Mouse (Mus musculus): ENCODE results near the gene Katnal1.

DNA sequence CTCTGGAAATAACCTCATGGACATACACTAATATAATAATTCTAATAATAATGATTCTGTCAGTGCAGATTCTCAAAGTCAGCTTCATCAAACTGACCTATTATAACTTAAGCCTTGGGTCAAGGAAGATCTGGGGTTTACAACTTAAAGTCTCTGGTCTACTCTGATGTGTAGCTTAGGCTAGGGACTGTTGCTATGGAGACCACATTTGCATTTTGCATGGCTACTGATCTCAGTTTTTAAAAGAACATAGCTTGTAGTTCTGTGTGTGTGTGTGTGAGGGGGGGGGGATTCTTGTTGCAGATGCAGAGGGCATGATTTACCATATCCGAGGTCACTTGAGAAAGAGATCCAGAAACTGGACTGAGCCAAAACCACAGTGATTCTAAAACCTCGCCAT lies 16.6 kb upstream of the Katnal1 start:
- no peak for TF ChIP-seq CTCF (IDR thresholded peaks at IDR 0.05; ENCODE audit: extremely low read depth, insufficient read depth, insufficient read length, insufficient replicate concordance)
- TF ChIP-seq POLR2A (IDR thresholded peaks at IDR 0.05; ENCODE audit: low read depth, low read length) = no peak

Data from spleen, adult 2 months (tissue).